Mouse (Mus musculus) heart, postnatal 0 days (tissue): Measurements from ENCODE around the gene Nos1ap.

Experiments used
- CTCF ChIP-seq: IDR thresholded peaks from 2 replicates; pipeline ENCODE4 v1.5.1; 2016; ENCODE audit warnings: antibody characterized with exemption, control low read depth, low read depth
- EP300 ChIP-seq: IDR thresholded peaks from 2 replicates; pipeline ENCODE4 v1.6.1; 2016; ENCODE audit warnings: antibody characterized with exemption, low read depth

GRCm38 (mm10) chr1:170501970-170502369, 87.7 kb downstream of the Nos1ap start:
- no peak for TF ChIP-seq CTCF
- no peak for TF ChIP-seq EP300
